16 mouse cellular contexts compared by ENCODE assay signal in genomic region chr2:157750481-157750880, GRCm38 (mm10). TPM values are rescaled to one million over a fixed set of nuclear protein-coding genes. Genes with fewer than 3 reads are reported as not detected.
DNase-seq lines count a peak whose midpoint lies in the region; ATAC-seq lines count a peak whose summit lies in the region.
"Had no signal": no experiment of that assay in that cellular context is flagged by ENCODE, and none has a peak within 500 bp of the region (broad histone marks: within the 10 kb centered on the region; RNA-seq: fewer than 3 reads in every experiment).

No protein-coding gene starts in this region.

- no peaks in the 10 kb centered on the region for H3K27me3 ChIP-seq in neural tube, embryonic 13.5 days
- no peaks in the 10 kb centered on the region for H3K27me3 ChIP-seq in hindbrain, embryonic 15.5 days
- H3K27me3 ChIP-seq: heart, embryonic 12.5 days; intestine, embryonic 15.5 days had no signal

- WGBS in neural tube, embryonic 13.5 days, result 76% methylated on average over 8 of the region's 8 CpGs
- 53% methylated on average over 8 of the region's 8 CpGs for WGBS in hindbrain, embryonic 15.5 days

- peak overlapping the region; percentile 92 for H3K27ac ChIP-seq in neural tube, embryonic 13.5 days (replicated peaks)
- peak overlapping the region; percentile 82 for H3K27ac ChIP-seq in hindbrain, embryonic 15.5 days (replicated peaks)
- H3K27ac ChIP-seq: intestine, embryonic 15.5 days; kidney, postnatal 0 days had no signal

- no peak for DNase-seq in frontal cortex, postnatal 10 days (ENCODE audit: low spot score in 2 of 2)
- no peak for DNase-seq in neural tube, embryonic 10.5 days (ENCODE audit: extremely low spot score, low spot score)
- DNase-seq in kidney, adult 8-10 months, result no peak
- no peak for DNase-seq in thymus, postnatal 0 days (ENCODE audit: low spot score)
- no peak for DNase-seq in cerebellum, adult 9-11 months
- DNase-seq: adrenal gland, adult 8-10 months; layer of hippocampus, postnatal 36 days; liver; liver, postnatal 0 days; right cerebral cortex, postnatal 25 days had no signal

- H3K9me3 ChIP-seq in neural tube, embryonic 13.5 days, result no peaks in the 10 kb centered on the region
- no peaks in the 10 kb centered on the region for H3K9me3 ChIP-seq in hindbrain, embryonic 15.5 days
- H3K9me3 ChIP-seq: intestine, embryonic 15.5 days had no signal

- H3K9ac ChIP-seq in neural tube, embryonic 13.5 days, result no peak overlapping the region
- no peak overlapping the region for H3K9ac ChIP-seq in hindbrain, embryonic 15.5 days
- H3K9ac ChIP-seq: heart, embryonic 12.5 days; intestine, embryonic 15.5 days; liver, postnatal 0 days had no signal

- H3K4me3 ChIP-seq in neural tube, embryonic 13.5 days, result no peak overlapping the region
- no peak overlapping the region for H3K4me3 ChIP-seq in hindbrain, embryonic 15.5 days
- H3K4me3 ChIP-seq: heart, embryonic 12.5 days; intestine, embryonic 15.5 days had no signal

- ATAC-seq in frontal cortex, adult (ENCODE audit: low TSS enrichment), result peak; percentile 42
- no peak for ATAC-seq in neural tube, embryonic 13.5 days (ENCODE audit: low read depth)
- no peak for ATAC-seq in hindbrain, embryonic 15.5 days (ENCODE audit: low FRiP score, low read depth)
- ATAC-seq: intestine, embryonic 15.5 days; liver, postnatal 0 days had no signal

- peaks cover 75% of the 10 kb centered on the region for H3K4me1 ChIP-seq in neural tube, embryonic 13.5 days (replicated peaks)
- H3K4me1 ChIP-seq in hindbrain, embryonic 15.5 days (replicated peaks), result peaks cover 56% of the 10 kb centered on the region

- H3K4me2 ChIP-seq in neural tube, embryonic 13.5 days, result no peak overlapping the region
- no peak overlapping the region for H3K4me2 ChIP-seq in hindbrain, embryonic 15.5 days
- H3K4me2 ChIP-seq: heart, embryonic 12.5 days had no signal

- no peaks in the 10 kb centered on the region; the same call in 1 of the 2 replicates for H3K36me3 ChIP-seq in neural tube, embryonic 13.5 days
- H3K36me3 ChIP-seq in hindbrain, embryonic 15.5 days, result no peaks in the 10 kb centered on the region
- H3K36me3 ChIP-seq: intestine, embryonic 15.5 days had no signal

RNA-seq across cellular contexts. Expression of gene Ctnnbl1, which starts 13.3 kb away (rescaled TPM):
- polyA plus RNA-seq in neural tube, embryonic 13.5 days (2015; fragmentation: Nextera tagmentation; extraction: Ambion mirVana), result 69.7 and 72.2 TPM in 2 replicates
- 55.6 and 58.9 TPM in 2 replicates for polyA plus RNA-seq in hindbrain, embryonic 15.5 days (2015; fragmentation: Nextera tagmentation; extraction: Ambion mirVana)
- polyA plus RNA-seq in thymus, postnatal 0 days (2015; fragmentation: Nextera tagmentation; extraction: Ambion mirVana), result 67.8 and 74.7 TPM in 2 replicates
